Mouse (Mus musculus): ENCODE data around the gene Myl12a.
"Not testable (repeated sequence)": the region's sequence is repeated elsewhere in the genome, so short reads cannot be mapped to it uniquely, and the experiment has no call there.

Gene Myl12a

GRCm38 (mm10) chr17:70967191-70967590 is 35.5 kb downstream of the Myl12a start:
- no peaks in the 10 kb centered on the region for H3K36me3 ChIP-seq (ENCODE audit: insufficient read depth, low read length)
- H3K27me3 ChIP-seq (ENCODE audit: insufficient read depth, low read length): no peaks in the 10 kb centered on the region
- TF ChIP-seq NANOG (IDR thresholded peaks at IDR 0.05; ENCODE audit: borderline replicate concordance, low read length) (no peak), POU5F1 (IDR thresholded peaks at IDR 0.05; ENCODE audit: borderline replicate concordance, low read length) (no peak), CTCF (conservative IDR thresholded peaks at IDR 0.05; ENCODE audit: low read length) (no peak)
- peaks cover 23% of the 10 kb centered on the region for H3K4me1 ChIP-seq (replicated peaks; ENCODE audit: low read depth, low read length)
- no peaks in the 10 kb centered on the region for H3K9me3 ChIP-seq (ENCODE audit: low read length)
- H3K4me3 ChIP-seq (replicated peaks; ENCODE audit: low read length): no peak overlapping the region

- Histone ChIP-seq H3K9me3 (ENCODE audit: low read length) (no peaks in the 10 kb centered on the region), H3K4me3 (replicated peaks; ENCODE audit: low read length) (no peak overlapping the region), H3K27me3 (ENCODE audit: insufficient read depth, low read length) (no peaks in the 10 kb centered on the region), H3K4me1 (replicated peaks; ENCODE audit: low read depth, low read length) (peaks cover 13% of the 10 kb centered on the region), H3K36me3 (ENCODE audit: insufficient read depth, low read length) (no peaks in the 10 kb centered on the region)
- TF ChIP-seq CTCF (conservative IDR thresholded peaks at IDR 0.05; ENCODE audit: low read length) (no peak), POU5F1 (IDR thresholded peaks at IDR 0.05; ENCODE audit: borderline replicate concordance, low read length) (no peak), NANOG (IDR thresholded peaks at IDR 0.05; ENCODE audit: borderline replicate concordance, low read length) (no peak)
Measured at GRCm38 (mm10) chr17:70966126-70966525, 36.6 kb downstream of the Myl12a start.

GRCm38 (mm10) chr17:70965281-70965680 is 37.4 kb downstream of the Myl12a start:
- Histone ChIP-seq H3K27me3 (ENCODE audit: insufficient read depth, low read length) (no peaks in the 10 kb centered on the region), H3K9me3 (ENCODE audit: low read length) (no peaks in the 10 kb centered on the region)
- TF ChIP-seq CTCF (conservative IDR thresholded peaks at IDR 0.05; ENCODE audit: low read length): no peak
- TF ChIP-seq POU5F1 (IDR thresholded peaks at IDR 0.05; ENCODE audit: borderline replicate concordance, low read length): no peak
- no peak for TF ChIP-seq NANOG (IDR thresholded peaks at IDR 0.05; ENCODE audit: borderline replicate concordance, low read length)

GRCm38 (mm10) chr17:70963546-70963945 is 39.1 kb downstream of the Myl12a start:
- not testable (repeated sequence) for H3K4me3 ChIP-seq (replicated peaks; ENCODE audit: low read length); H3K9me3 ChIP-seq (ENCODE audit: low read length); H3K27me3 ChIP-seq (ENCODE audit: insufficient read depth, low read length); H3K36me3 ChIP-seq (ENCODE audit: insufficient read depth, low read length)
- peaks cover 12% of the 10 kb centered on the region for H3K4me1 ChIP-seq (replicated peaks; ENCODE audit: low read depth, low read length)

More at GRCm38 (mm10) chr17:70965281-70965680, 37.4 kb downstream of the Myl12a start:
- no peak overlapping the region for H3K4me3 ChIP-seq (replicated peaks; ENCODE audit: low read length)
- H3K4me1 ChIP-seq (replicated peaks; ENCODE audit: low read depth, low read length): peaks cover 12% of the 10 kb centered on the region
- H3K36me3 ChIP-seq (ENCODE audit: insufficient read depth, low read length): no peaks in the 10 kb centered on the region

- Histone ChIP-seq H3K9me3 (ENCODE audit: low read length) (no peaks in the 10 kb centered on the region), H3K27me3 (ENCODE audit: insufficient read depth, low read length) (0 out of 2 replicates have a peak, but pooled peaks cover 2% of the 10 kb centered on the region), H3K4me1 (replicated peaks; ENCODE audit: low read depth, low read length) (no peaks in the 10 kb centered on the region), H3K4me3 (replicated peaks; ENCODE audit: low read length) (no peak overlapping the region), H3K36me3 (ENCODE audit: insufficient read depth, low read length) (no peaks in the 10 kb centered on the region)
- TF ChIP-seq NANOG (IDR thresholded peaks at IDR 0.05; ENCODE audit: borderline replicate concordance, low read length) (no peak), POU5F1 (IDR thresholded peaks at IDR 0.05; ENCODE audit: borderline replicate concordance, low read length) (no peak), CTCF (conservative IDR thresholded peaks at IDR 0.05; ENCODE audit: low read length) (no peak)
Measured at GRCm38 (mm10) chr17:70951266-70951665, 51.4 kb downstream of the Myl12a start.

- H3K36me3 ChIP-seq (ENCODE audit: insufficient read depth, low read length): no peaks in the 10 kb centered on the region
- no peak for TF ChIP-seq CTCF (conservative IDR thresholded peaks at IDR 0.05; ENCODE audit: low read length)
- TF ChIP-seq NANOG (IDR thresholded peaks at IDR 0.05; ENCODE audit: borderline replicate concordance, low read length): no peak
- no peak for TF ChIP-seq POU5F1 (IDR thresholded peaks at IDR 0.05; ENCODE audit: borderline replicate concordance, low read length)
- no peaks in the 10 kb centered on the region for H3K9me3 ChIP-seq (ENCODE audit: low read length)
Measured at GRCm38 (mm10) chr17:70949171-70949570, 53.5 kb downstream of the Myl12a start.

GRCm38 (mm10) chr17:70948721-70949120 is 54.0 kb downstream of the Myl12a start:
- peaks cover 2% of the 10 kb centered on the region; the same call in 1 of the 2 replicates for H3K27me3 ChIP-seq (ENCODE audit: insufficient read depth, low read length)
- TF ChIP-seq CTCF (conservative IDR thresholded peaks at IDR 0.05; ENCODE audit: low read length) (no peak), NANOG (IDR thresholded peaks at IDR 0.05; ENCODE audit: borderline replicate concordance, low read length) (no peak), POU5F1 (IDR thresholded peaks at IDR 0.05; ENCODE audit: borderline replicate concordance, low read length) (no peak)
- no peaks in the 10 kb centered on the region for H3K9me3 ChIP-seq (ENCODE audit: low read length)

More at GRCm38 (mm10) chr17:70949171-70949570, 53.5 kb downstream of the Myl12a start:
- H3K4me1 ChIP-seq (replicated peaks; ENCODE audit: low read depth, low read length): peaks cover 10% of the 10 kb centered on the region
- H3K4me3 ChIP-seq (replicated peaks; ENCODE audit: low read length): no peak overlapping the region
- H3K27me3 ChIP-seq (ENCODE audit: insufficient read depth, low read length): 0 out of 2 replicates have a peak, but pooled peaks cover 2% of the 10 kb centered on the region

GRCm38 (mm10) chr17:70943779-70944178 is 58.9 kb downstream of the Myl12a start:
- no peak overlapping the region for H3K4me3 ChIP-seq (replicated peaks; ENCODE audit: low read length)
- H3K9me3 ChIP-seq (ENCODE audit: low read length): no peaks in the 10 kb centered on the region
- H3K36me3 ChIP-seq (ENCODE audit: insufficient read depth, low read length): no peaks in the 10 kb centered on the region
- no peaks in the 10 kb centered on the region; the same call in 1 of the 2 replicates for H3K27me3 ChIP-seq (ENCODE audit: insufficient read depth, low read length)
- no peak for TF ChIP-seq CTCF (conservative IDR thresholded peaks at IDR 0.05; ENCODE audit: low read length)
- no peak for TF ChIP-seq NANOG (IDR thresholded peaks at IDR 0.05; ENCODE audit: borderline replicate concordance, low read length)
- no peak for TF ChIP-seq POU5F1 (IDR thresholded peaks at IDR 0.05; ENCODE audit: borderline replicate concordance, low read length)
- H3K4me1 ChIP-seq (replicated peaks; ENCODE audit: low read depth, low read length): peaks cover 12% of the 10 kb centered on the region

More at GRCm38 (mm10) chr17:70948721-70949120, 54.0 kb downstream of the Myl12a start:
- Histone ChIP-seq H3K4me3 (replicated peaks; ENCODE audit: low read length) (no peak overlapping the region), H3K36me3 (ENCODE audit: insufficient read depth, low read length) (no peaks in the 10 kb centered on the region), H3K4me1 (replicated peaks; ENCODE audit: low read depth, low read length) (peaks cover 10% of the 10 kb centered on the region)

Data from E14TG2a.4 (cell line).